Mouse (Mus musculus) midbrain, embryonic 13.5 days (tissue): ENCODE data around the gene Rplp1. TPM values are rescaled to one million over a fixed set of nuclear protein-coding genes. Genes with fewer than 3 reads are reported as not detected.

Source experiments
- ATAC-seq: fragments of 200-750 bp; cut with Nextera tagmentation; 2 replicates; pipeline ENCODE4 v1.8.0; 2017; ENCODE audit warnings: mild to moderate bottlenecking, moderate TSS enrichment, moderate library complexity
- H3K27ac ChIP-seq: fragments of 300-500 bp; sonication (generic); 2 replicates; pipeline ENCODE4 v1.5.1; 2015; ENCODE audit warnings: inconsistent platforms, mild to moderate bottlenecking, moderate library complexity
- H3K27me3 ChIP-seq: fragments of 300-500 bp; sonication (generic); 2 replicates; pipeline ENCODE4 v1.6.1; 2015; ENCODE audit warnings: mild to moderate bottlenecking, inconsistent platforms
- H3K36me3 ChIP-seq: fragments of 300-500 bp; sonication (generic); 2 replicates; pipeline ENCODE4 v1.6.1; 2015; ENCODE audit warnings: mild to moderate bottlenecking, inconsistent platforms
- H3K4me1 ChIP-seq: fragments of 300-500 bp; sonication (generic); replicated peaks from 2 replicates; pipeline ENCODE4 v1.6.1; 2015; ENCODE audit warnings: inconsistent platforms
- H3K4me2 ChIP-seq: fragments of 300-500 bp; sonication (generic); replicated peaks from 2 replicates; pipeline ENCODE4 v1.6.1; 2015; ENCODE audit warnings: moderate library complexity, mild to moderate bottlenecking, inconsistent platforms
- H3K4me3 ChIP-seq: fragments of 300-500 bp; sonication (generic); replicated peaks from 2 replicates; pipeline ENCODE4 v1.5.1; 2015; ENCODE audit warnings: mild to moderate bottlenecking, inconsistent platforms
- H3K9ac ChIP-seq: fragments of 300-500 bp; sonication (generic); replicated peaks from 2 replicates; pipeline ENCODE4 v1.6.1; 2015; ENCODE audit warnings: mild to moderate bottlenecking, inconsistent platforms
- H3K9me3 ChIP-seq: fragments of 300-500 bp; sonication (generic); 2 replicates; pipeline ENCODE4 v1.6.1; 2016; ENCODE audit warnings: mild to moderate bottlenecking, inconsistent platforms
- WGBS: fragments of 180-500 bp; shearing (Covaris S2); methylation state at CpG from one replicate; pipeline ENCODE4 v1.1.7; 2015; 5-methylcytosine and 5-hydroxymethylcytosine counted together
- polyA plus RNA-seq: library from polyadenylated mRNA; unstranded; fragments of >200 nt; fragmentation: Nextera tagmentation; extraction: Ambion mirVana; gene quantifications from 2 replicates; pipeline ENCODE4 v1.2.1, GENCODE M21; 2015

The Rplp1 gene
- polyA plus RNA-seq, 1 experiment from 2014 or later: 872 TPM

DNA sequence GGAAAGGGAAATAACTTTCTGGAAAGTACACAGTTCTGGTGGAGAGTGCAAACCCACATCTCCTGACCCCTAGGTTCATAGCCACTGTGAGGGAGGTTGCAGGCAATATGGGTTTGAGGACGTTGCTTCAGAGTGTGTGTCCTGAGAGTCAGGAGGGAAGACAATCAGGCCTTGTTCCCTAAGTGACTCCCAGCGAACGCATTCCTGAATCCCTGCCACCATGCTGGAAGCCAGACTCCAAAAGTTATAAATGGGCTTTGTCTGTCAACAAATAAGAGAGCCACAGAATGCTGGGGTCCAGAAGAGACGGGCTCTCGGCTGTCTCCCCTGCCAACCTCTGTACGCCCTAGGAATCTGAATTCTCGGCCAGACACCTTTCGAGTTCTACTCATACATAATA is 24.5 kb downstream of the Rplp1 start:
- Histone ChIP-seq H3K27ac (peak overlapping the region; percentile 42; the same call in 1 of the 2 replicates), H3K27me3 (peaks cover 4% of the 10 kb centered on the region; the same call in 1 of the 2 replicates), H3K4me3 (no peak overlapping the region), H3K4me2 (no peak overlapping the region), H3K4me1 (peaks cover 9% of the 10 kb centered on the region), H3K9ac (no peak overlapping the region), H3K9me3 (no peaks in the 10 kb centered on the region), H3K36me3 (no peaks in the 10 kb centered on the region)
- ATAC-seq: no peak
- whole genome bisulfite sequencing: 44% methylated on average over 8 of the region's 8 CpGs

- H3K9ac ChIP-seq: no peak overlapping the region
- H3K27ac ChIP-seq: 0 out of 2 replicates have a peak overlapping the region, but pooled peaks have one; percentile 40
- no peak overlapping the region for H3K4me3 ChIP-seq
- ATAC-seq: peak; percentile 40; the same call in 1 of the 2 replicates
- no peak overlapping the region for H3K4me2 ChIP-seq
- no peaks in the 10 kb centered on the region for H3K27me3 ChIP-seq
- no peaks in the 10 kb centered on the region for H3K9me3 ChIP-seq
- 70% methylated on average over 11 of the region's 11 CpGs for WGBS
- peaks cover 17% of the 10 kb centered on the region for H3K4me1 ChIP-seq
- no peaks in the 10 kb centered on the region for H3K36me3 ChIP-seq
Observed at GRCm38 (mm10) chr9:61887661-61888379, 26.5 kb downstream of the Rplp1 start.

GRCm38 (mm10) chr9:61885964-61886363 is 28.4 kb downstream of the Rplp1 start:
- Histone ChIP-seq H3K9ac (no peak overlapping the region), H3K4me2 (no peak overlapping the region), H3K27me3 (no peaks in the 10 kb centered on the region), H3K9me3 (no peaks in the 10 kb centered on the region), H3K4me3 (no peak overlapping the region), H3K27ac (no peak overlapping the region), H3K36me3 (no peaks in the 10 kb centered on the region), H3K4me1 (peaks cover 20% of the 10 kb centered on the region)
- ATAC-seq: no peak
- WGBS: 93% methylated on average over 7 of the region's 7 CpGs

DNA sequence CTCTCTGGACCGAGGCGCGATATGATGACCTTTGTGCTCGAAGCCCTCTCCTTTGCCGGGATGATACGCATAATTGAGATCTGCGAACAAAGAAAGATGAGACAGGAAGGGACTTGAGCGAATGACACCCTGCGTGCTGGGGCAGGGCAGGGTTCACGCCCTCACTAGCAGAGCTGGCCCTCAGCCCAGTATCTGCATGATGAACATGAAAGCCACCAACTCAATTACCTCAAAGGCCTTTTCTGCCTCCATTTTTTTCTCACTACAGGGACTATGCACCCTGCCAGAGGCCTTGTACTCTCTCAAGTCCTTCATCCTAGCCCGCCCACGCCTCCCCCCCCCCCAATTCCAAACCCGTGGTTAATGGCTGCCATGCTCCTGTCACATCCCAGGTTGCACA is 29.4 kb downstream of the Rplp1 start:
- H3K9me3 ChIP-seq: no peaks in the 10 kb centered on the region
- no peak overlapping the region for H3K9ac ChIP-seq
- 52% methylated on average over 13 of the region's 13 CpGs for WGBS
- no peaks in the 10 kb centered on the region for H3K27me3 ChIP-seq
- H3K36me3 ChIP-seq: no peaks in the 10 kb centered on the region
- no peak overlapping the region for H3K27ac ChIP-seq
- no peak overlapping the region for H3K4me2 ChIP-seq
- H3K4me1 ChIP-seq: peaks cover 20% of the 10 kb centered on the region
- H3K4me3 ChIP-seq: no peak overlapping the region
- peak; percentile 45; the same call in 1 of the 2 replicates for ATAC-seq

GRCm38 (mm10) chr9:61884375-61884774 is 30.0 kb downstream of the Rplp1 start:
- no peaks in the 10 kb centered on the region for H3K27me3 ChIP-seq
- H3K4me3 ChIP-seq: no peak overlapping the region
- no peak overlapping the region for H3K4me2 ChIP-seq
- H3K9ac ChIP-seq: no peak overlapping the region
- H3K9me3 ChIP-seq: no peaks in the 10 kb centered on the region
- 62% methylated on average over 7 of the region's 7 CpGs for WGBS
- ATAC-seq: no peak
- H3K27ac ChIP-seq: no peak overlapping the region; the same call in 1 of the 2 replicates
- H3K36me3 ChIP-seq: no peaks in the 10 kb centered on the region
- peaks cover 20% of the 10 kb centered on the region for H3K4me1 ChIP-seq

- Histone ChIP-seq H3K4me1 (peaks cover 32% of the 10 kb centered on the region), H3K4me2 (no peak overlapping the region), H3K9ac (no peak overlapping the region), H3K9me3 (no peaks in the 10 kb centered on the region), H3K4me3 (no peak overlapping the region), H3K27ac (no peak overlapping the region), H3K36me3 (no peaks in the 10 kb centered on the region), H3K27me3 (no peaks in the 10 kb centered on the region)
- 72% methylated on average over 3 of the region's 3 CpGs for WGBS
- no peak for ATAC-seq
Observed at GRCm38 (mm10) chr9:61882179-61882578, 32.2 kb downstream of the Rplp1 start.

DNA sequence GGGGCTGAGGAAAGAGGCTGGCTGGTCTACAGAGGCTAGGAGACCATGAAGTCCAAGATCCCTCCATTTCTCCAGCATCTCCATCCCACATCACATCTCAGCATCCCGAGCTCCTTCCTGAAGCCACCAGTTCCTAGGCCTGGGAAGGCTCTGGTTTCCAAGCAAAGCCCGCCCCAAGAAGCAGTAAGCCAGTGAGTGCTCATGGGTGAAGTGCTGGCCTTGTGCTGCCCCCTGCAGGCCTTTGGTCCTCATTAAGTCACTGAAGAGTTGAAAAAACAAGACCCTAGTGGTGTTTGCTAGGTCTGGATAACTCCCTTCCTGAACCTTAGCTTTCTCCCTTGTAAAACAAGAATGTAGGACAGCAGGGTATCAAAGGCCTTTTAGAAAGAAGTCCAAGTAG is 35.5 kb downstream of the Rplp1 start:
- H3K4me2 ChIP-seq: no peak overlapping the region
- H3K27ac ChIP-seq: no peak overlapping the region
- no peaks in the 10 kb centered on the region for H3K9me3 ChIP-seq
- ATAC-seq: peak; percentile 57; the same call in 1 of the 2 replicates
- no peaks in the 10 kb centered on the region for H3K36me3 ChIP-seq
- H3K4me3 ChIP-seq: no peak overlapping the region
- WGBS: 25% methylated on average over 2 of the region's 2 CpGs
- H3K9ac ChIP-seq: no peak overlapping the region
- H3K27me3 ChIP-seq: no peaks in the 10 kb centered on the region; the same call in 1 of the 2 replicates
- H3K4me1 ChIP-seq: peaks cover 50% of the 10 kb centered on the region

GRCm38 (mm10) chr9:61877373-61878112 is 36.8 kb downstream of the Rplp1 start:
- peak overlapping the region; percentile 17; the same call in 1 of the 2 replicates for H3K4me2 ChIP-seq
- H3K27me3 ChIP-seq: no peaks in the 10 kb centered on the region; the same call in 1 of the 2 replicates
- peak; percentile 57; the same call in 1 of the 2 replicates for ATAC-seq
- no peaks in the 10 kb centered on the region for H3K36me3 ChIP-seq
- H3K4me3 ChIP-seq: no peak overlapping the region
- no peaks in the 10 kb centered on the region for H3K9me3 ChIP-seq
- peaks cover 62% of the 10 kb centered on the region for H3K4me1 ChIP-seq
- no peak overlapping the region for H3K9ac ChIP-seq
- peak overlapping the region; percentile 53 for H3K27ac ChIP-seq
- WGBS: 14% methylated on average over 22 of the region's 22 CpGs

DNA sequence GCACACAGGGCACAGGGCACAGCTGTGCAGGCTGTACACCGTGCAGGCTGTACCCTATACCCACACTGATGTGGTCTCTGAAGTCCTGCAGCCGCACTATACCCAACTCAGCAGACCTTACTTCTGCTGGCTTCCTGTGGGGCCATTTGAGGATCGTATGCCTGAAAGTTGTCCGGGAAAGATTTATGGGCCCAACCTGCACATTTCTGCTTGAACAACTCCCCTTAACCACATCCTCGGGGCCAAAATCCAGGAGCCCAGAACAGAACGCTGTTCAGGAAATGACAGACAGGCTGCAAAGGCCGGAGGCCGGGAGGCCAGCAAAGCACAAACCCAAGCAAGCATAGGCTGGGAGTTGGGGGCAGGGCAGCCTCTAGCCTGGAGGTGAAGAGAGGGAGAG is 41.0 kb downstream of the Rplp1 start:
- WGBS: 49% methylated on average over 8 of the region's 8 CpGs
- Histone ChIP-seq H3K36me3 (no peaks in the 10 kb centered on the region), H3K9me3 (no peaks in the 10 kb centered on the region), H3K4me3 (no peak overlapping the region), H3K27me3 (no peaks in the 10 kb centered on the region; the same call in 1 of the 2 replicates), H3K4me2 (no peak overlapping the region), H3K27ac (peak overlapping the region; percentile 77), H3K4me1 (peaks cover 67% of the 10 kb centered on the region), H3K9ac (0 out of 2 replicates have a peak overlapping the region, but pooled peaks have one; percentile 3)
- ATAC-seq: no peak

DNA sequence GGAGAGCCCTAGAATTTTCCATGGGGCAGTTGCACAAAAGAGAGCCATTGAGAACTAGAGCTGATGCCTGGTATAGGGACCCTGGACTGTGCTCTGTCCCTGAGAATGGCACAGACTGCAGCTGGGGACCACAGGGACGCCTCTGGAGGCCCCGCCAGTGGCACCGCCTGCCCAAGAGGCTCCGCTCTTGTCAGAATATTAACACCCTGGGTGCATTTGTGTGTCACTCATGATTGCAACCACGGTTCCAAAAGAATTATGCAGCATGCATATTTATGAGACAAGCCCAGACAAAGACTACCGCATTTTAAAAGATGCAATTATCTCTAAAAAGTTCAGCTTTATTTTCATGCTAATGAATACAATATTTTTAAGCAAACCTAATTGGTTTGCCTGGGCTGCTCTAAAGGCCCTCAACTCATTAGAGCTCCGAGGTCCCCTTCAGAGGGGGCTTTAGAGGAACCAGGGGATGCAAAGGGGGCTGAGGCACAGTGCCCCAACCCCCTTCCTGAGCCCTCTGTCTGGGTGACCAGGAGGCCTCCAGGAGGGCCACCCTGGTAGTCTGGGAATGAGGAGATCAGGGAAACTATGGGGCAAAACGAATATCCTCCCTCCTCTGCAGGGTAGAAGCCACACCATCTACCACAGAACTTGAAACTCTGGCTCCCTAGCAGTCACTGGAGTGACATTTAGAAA is 41.9 kb downstream of the Rplp1 start:
- Histone ChIP-seq H3K27me3 (no peaks in the 10 kb centered on the region; the same call in 1 of the 2 replicates), H3K9me3 (no peaks in the 10 kb centered on the region), H3K36me3 (no peaks in the 10 kb centered on the region), H3K4me1 (peaks cover 61% of the 10 kb centered on the region), H3K4me2 (peak overlapping the region; percentile 10; the same call in 1 of the 2 replicates), H3K4me3 (no peak overlapping the region), H3K9ac (no peak overlapping the region; the same call in 1 of the 2 replicates), H3K27ac (peak overlapping the region; percentile 77)
- peak; percentile 95 for ATAC-seq
- WGBS: 3% methylated on average over 8 of the region's 8 CpGs

DNA sequence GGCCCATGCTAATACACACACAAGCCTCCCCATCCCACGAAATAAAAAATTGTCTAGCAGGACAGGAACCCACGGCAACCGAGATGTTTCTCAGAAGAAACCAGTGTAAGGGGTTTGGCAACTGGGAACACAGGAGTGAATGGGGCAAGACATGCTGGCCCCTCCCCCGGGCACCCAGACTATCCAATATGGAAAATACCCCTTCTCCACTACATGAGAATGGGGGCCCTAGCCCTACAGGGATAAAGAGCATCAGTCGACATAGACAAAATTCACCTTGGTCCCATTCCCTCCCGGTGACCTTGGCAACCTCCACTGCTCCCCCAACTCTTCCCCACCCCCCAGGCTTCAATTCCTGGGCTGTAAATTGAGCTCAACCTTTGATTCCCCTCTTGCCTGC is 42.5 kb downstream of the Rplp1 start:
- Histone ChIP-seq H3K4me3 (no peak overlapping the region), H3K9me3 (no peaks in the 10 kb centered on the region), H3K4me2 (peak overlapping the region; percentile 9; the same call in 1 of the 2 replicates), H3K27ac (peak overlapping the region; percentile 77), H3K36me3 (no peaks in the 10 kb centered on the region), H3K4me1 (peaks cover 59% of the 10 kb centered on the region), H3K27me3 (no peaks in the 10 kb centered on the region; the same call in 1 of the 2 replicates), H3K9ac (no peak overlapping the region; the same call in 1 of the 2 replicates)
- ATAC-seq: peak; percentile 41
- WGBS: 24% methylated on average over 6 of the region's 6 CpGs
